Mouse (Mus musculus): ENCODE data around the gene Surf6. TPM values are rescaled to one million over a fixed set of nuclear protein-coding genes. Genes with fewer than 3 reads are reported as not detected.
A peak's percentile ranks its signal among the peaks of the same experiment; 100 is the strongest.

The Surf6 gene
- polyA plus RNA-seq, 1 experiment from 2014 or later, result 14.8 TPM

- H3K4me3 ChIP-seq (replicated peaks), result peak overlapping the region; percentile 77
- H3K27me3 ChIP-seq, result no peaks in the 10 kb centered on the region
- ATAC-seq (ENCODE audit: low read depth) (peak; percentile 19), DNase-seq (peak; percentile 54)
- peaks cover 75% of the 10 kb centered on the region for H3K4me1 ChIP-seq (replicated peaks)
- WGBS (ENCODE audit: insufficient replicate concordance), result under 1% methylated on average over 37 of the region's 37 CpGs
- peak overlapping the region; percentile 97 for H3K4me2 ChIP-seq
- H3K9me3 ChIP-seq (replicated peaks), result no peaks in the 10 kb centered on the region
- peak overlapping the region; percentile 90 for H3K27ac ChIP-seq
- peaks cover 64% of the 10 kb centered on the region for H3K36me3 ChIP-seq
- H3K9ac ChIP-seq, result peak overlapping the region; percentile 98
These were observed 8.5 kb upstream of the Surf6 start for GRCm38 (mm10) chr2:26910994-26911765.

GRCm38 (mm10) chr2:26910124-26910993 lies 7.7 kb upstream of the Surf6 start, which contains the start of the genes Med22 and Rpl7a:
Med22 (minus strand) TSS chr2:26910677.
Rpl7a (plus strand) TSS chr2:26910764.
- Histone ChIP-seq H3K4me1 (replicated peaks) (peaks cover 69% of the 10 kb centered on the region), H3K27ac (peak within 1 kb of the TSS; percentile 94), H3K36me3 (peaks cover 72% of the 10 kb centered on the region), H3K9me3 (replicated peaks) (no peaks in the 10 kb centered on the region), H3K27me3 (no peaks in the 10 kb centered on the region), H3K9ac (peak within 1 kb of the TSS; percentile 98), H3K4me2 (peak within 1 kb of the TSS; percentile 97), H3K4me3 (replicated peaks) (peak within 1 kb of the TSS; percentile 77)
- under 1% methylated on average over 74 of the region's 74 CpGs for WGBS (ENCODE audit: insufficient replicate concordance)
- DNase-seq, result peak; percentile 99
- ATAC-seq (ENCODE audit: low read depth), result peak; percentile 89

GRCm38 (mm10) chr2:26909387-26909784 lies 6.7 kb upstream of the Surf6 start:
- Histone ChIP-seq H3K36me3 (peaks cover 76% of the 10 kb centered on the region), H3K4me3 (replicated peaks) (peak overlapping the region; percentile 77), H3K27me3 (no peaks in the 10 kb centered on the region), H3K4me1 (replicated peaks) (peaks cover 61% of the 10 kb centered on the region), H3K27ac (peak overlapping the region; percentile 94), H3K4me2 (peak overlapping the region; percentile 97), H3K9ac (peak overlapping the region; percentile 90), H3K9me3 (replicated peaks) (no peaks in the 10 kb centered on the region)
- no peak for ATAC-seq (ENCODE audit: low read depth)
- DNase-seq, result no peak

GRCm38 (mm10) chr2:26908710-26909386 lies 6.2 kb upstream of the Surf6 start:
- peak overlapping the region; percentile 77 for H3K4me3 ChIP-seq (replicated peaks)
- H3K27me3 ChIP-seq, result no peaks in the 10 kb centered on the region
- ATAC-seq (ENCODE audit: low read depth) (no peak), DNase-seq (no peak)
- WGBS (ENCODE audit: insufficient replicate concordance), result 56% methylated on average over 18 of the region's 18 CpGs
- peak overlapping the region; percentile 97 for H3K4me2 ChIP-seq
- H3K9me3 ChIP-seq (replicated peaks), result no peaks in the 10 kb centered on the region
- peaks cover 61% of the 10 kb centered on the region for H3K4me1 ChIP-seq (replicated peaks)
- H3K9ac ChIP-seq, result peak overlapping the region; percentile 90
- peaks cover 76% of the 10 kb centered on the region for H3K36me3 ChIP-seq
- peak overlapping the region; percentile 16; the same call in 1 of the 2 replicates for H3K27ac ChIP-seq

GRCm38 (mm10) chr2:26907109-26907508 lies 4.4 kb upstream of the Surf6 start:
- H3K4me3 ChIP-seq (replicated peaks), result no peak overlapping the region
- no peaks in the 10 kb centered on the region for H3K9me3 ChIP-seq (replicated peaks)
- peaks cover 55% of the 10 kb centered on the region for H3K4me1 ChIP-seq (replicated peaks)
- no peak overlapping the region for H3K27ac ChIP-seq
- H3K4me2 ChIP-seq, result no peak overlapping the region
- H3K9ac ChIP-seq, result no peak overlapping the region
- DNase-seq (peak; percentile 37), ATAC-seq (ENCODE audit: low read depth) (no peak)
- H3K36me3 ChIP-seq, result peaks cover 61% of the 10 kb centered on the region
- 45% methylated on average over 4 of the region's 4 CpGs for WGBS (ENCODE audit: insufficient replicate concordance)
- no peaks in the 10 kb centered on the region for H3K27me3 ChIP-seq

GRCm38 (mm10) chr2:26906431-26906830 lies 3.8 kb upstream of the Surf6 start:
- 84% methylated on average over 3 of the region's 3 CpGs for WGBS (ENCODE audit: insufficient replicate concordance)
- H3K9ac ChIP-seq, result peak overlapping the region; percentile 20; the same call in 1 of the 2 replicates
- ATAC-seq (ENCODE audit: low read depth), result no peak
- no peak overlapping the region for H3K4me3 ChIP-seq (replicated peaks)
- H3K9me3 ChIP-seq (replicated peaks), result no peaks in the 10 kb centered on the region
- peaks cover 55% of the 10 kb centered on the region for H3K4me1 ChIP-seq (replicated peaks)
- H3K27me3 ChIP-seq, result no peaks in the 10 kb centered on the region
- no peak overlapping the region for H3K27ac ChIP-seq
- peaks cover 54% of the 10 kb centered on the region for H3K36me3 ChIP-seq
- DNase-seq, result no peak
- H3K4me2 ChIP-seq, result no peak overlapping the region

- ATAC-seq (ENCODE audit: low read depth), result no peak
These were observed 3.3 kb upstream of the Surf6 start for GRCm38 (mm10) chr2:26905936-26906335.

GRCm38 (mm10) chr2:26903311-26903710 lies 632 bp upstream of the Surf6 start:
- Histone ChIP-seq H3K4me3 (replicated peaks) (peak overlapping the region; percentile 88), H3K27ac (peak overlapping the region; percentile 91), H3K27me3 (no peaks in the 10 kb centered on the region), H3K4me2 (peak overlapping the region; percentile 91), H3K9me3 (replicated peaks) (no peaks in the 10 kb centered on the region), H3K36me3 (peaks cover 71% of the 10 kb centered on the region), H3K9ac (peak overlapping the region; percentile 89), H3K4me1 (replicated peaks) (peaks cover 54% of the 10 kb centered on the region)
- ATAC-seq (ENCODE audit: low read depth), result no peak
- 14% methylated on average over 7 of the region's 7 CpGs for WGBS (ENCODE audit: insufficient replicate concordance)
- DNase-seq, result no peak

More at GRCm38 (mm10) chr2:26905936-26906335, 3.3 kb upstream of the Surf6 start:
- H3K4me1 ChIP-seq (replicated peaks), result peaks cover 60% of the 10 kb centered on the region
- peaks cover 51% of the 10 kb centered on the region for H3K36me3 ChIP-seq
- peak overlapping the region; percentile 20; the same call in 1 of the 2 replicates for H3K9ac ChIP-seq
- H3K27ac ChIP-seq, result no peak overlapping the region
- no peak overlapping the region for H3K4me3 ChIP-seq (replicated peaks)
- no peak for DNase-seq
- no peaks in the 10 kb centered on the region for H3K27me3 ChIP-seq
- H3K9me3 ChIP-seq (replicated peaks), result no peaks in the 10 kb centered on the region
- 74% methylated on average over 2 of the region's 2 CpGs for WGBS (ENCODE audit: insufficient replicate concordance)
- no peak overlapping the region for H3K4me2 ChIP-seq

- peaks cover 71% of the 10 kb centered on the region for H3K36me3 ChIP-seq
- peak overlapping the region; percentile 88 for H3K4me3 ChIP-seq (replicated peaks)
- H3K27me3 ChIP-seq, result no peaks in the 10 kb centered on the region
- peak overlapping the region; percentile 91 for H3K4me2 ChIP-seq
- no peak for ATAC-seq (ENCODE audit: low read depth)
- H3K4me1 ChIP-seq (replicated peaks), result peaks cover 42% of the 10 kb centered on the region
- WGBS (ENCODE audit: insufficient replicate concordance), result 5% methylated on average over 7 of the region's 7 CpGs
- H3K9ac ChIP-seq, result peak overlapping the region; percentile 89
- peak overlapping the region; percentile 91 for H3K27ac ChIP-seq
- no peak for DNase-seq
- H3K9me3 ChIP-seq (replicated peaks), result no peaks in the 10 kb centered on the region
These were observed 762 bp downstream of the Surf6 start for GRCm38 (mm10) chr2:26901834-26902400.

- Histone ChIP-seq H3K9ac (peak overlapping the region; percentile 89; the same call in 1 of the 2 replicates), H3K4me1 (replicated peaks) (peaks cover 42% of the 10 kb centered on the region), H3K27ac (no peak overlapping the region), H3K9me3 (replicated peaks) (no peaks in the 10 kb centered on the region), H3K36me3 (peaks cover 71% of the 10 kb centered on the region), H3K27me3 (no peaks in the 10 kb centered on the region), H3K4me2 (peak overlapping the region; percentile 91), H3K4me3 (replicated peaks) (peak overlapping the region; percentile 88)
- ATAC-seq (ENCODE audit: low read depth) (no peak), DNase-seq (no peak)
- 17% methylated on average over 1 of the region's 1 CpGs for WGBS (ENCODE audit: insufficient replicate concordance)
These were observed 1.9 kb downstream of the Surf6 start for GRCm38 (mm10) chr2:26900731-26901130.
